Mouse (Mus musculus) thymus, postnatal 25 days (tissue): ENCODE measurements at regions not wholly inside any gene's neighbourhood (a gene's known extent, or its start where the extent isn't known, plus 50 kb on each side); places are given as distances from the start of the nearest gene placed in this dataset.

Experiments used
- DNase-seq: peaks from one replicate; pipeline ENCODE4 v3.0.0; 2022

- DNase-seq, result no peak
Measured at GRCm38 (mm10) chr13:6060229-6060845, 199.1 kb downstream of the Klf6 start.

DNA sequence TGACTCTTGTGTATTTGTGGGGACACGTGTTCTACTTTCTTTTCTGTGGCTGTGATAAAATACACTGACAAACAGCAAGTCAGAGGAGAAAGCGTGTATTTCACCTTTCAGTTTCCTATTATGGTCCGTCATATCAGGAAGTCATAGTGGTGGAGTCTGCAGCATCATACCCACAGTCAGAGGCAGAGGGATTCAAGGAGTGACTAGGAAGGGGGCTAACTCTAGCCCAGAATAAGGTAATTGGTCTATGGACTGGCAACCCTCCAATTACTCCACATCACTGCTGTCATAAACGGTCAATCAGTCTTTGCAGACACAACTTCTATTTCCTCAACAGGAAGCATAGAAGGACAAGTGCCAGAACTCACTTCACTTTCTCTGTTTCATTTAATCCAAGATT, 201.0 kb downstream of the Klf6 start:
- no peak for DNase-seq

DNA sequence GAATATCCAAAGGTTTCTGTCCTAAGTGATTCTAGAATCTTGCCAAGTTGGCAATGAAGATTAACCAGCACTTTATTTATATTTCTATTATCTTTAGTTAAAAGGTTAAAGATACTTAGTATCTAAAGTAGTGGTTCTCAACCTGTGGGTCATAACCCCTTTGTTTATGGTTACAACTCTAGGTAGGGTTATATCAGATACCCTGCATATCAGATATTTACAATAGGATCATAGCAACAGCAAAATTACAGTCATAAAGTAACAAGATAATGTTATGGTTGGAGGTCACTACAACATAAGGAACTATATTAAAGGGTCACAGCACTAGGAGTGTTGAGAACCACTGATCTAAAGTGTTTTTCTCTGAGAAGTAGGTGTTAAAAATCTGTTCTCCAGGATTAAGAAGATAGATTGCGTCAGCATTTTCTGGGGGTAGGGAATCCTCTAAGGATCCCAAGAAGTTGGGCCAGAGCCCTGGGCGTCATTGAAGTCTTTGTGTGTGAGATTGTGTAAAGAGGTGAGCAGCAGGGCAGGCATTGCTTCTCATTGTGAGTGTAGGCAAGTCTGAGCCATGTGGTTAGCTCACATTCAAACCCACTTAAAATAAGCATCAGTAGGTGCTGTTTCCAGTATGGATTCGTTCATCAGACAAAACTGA, 201.6 kb downstream of the Klf6 start:
- no peak for DNase-seq

- no peak for DNase-seq
Measured at GRCm38 (mm10) chr13:6076978-6077825, 215.9 kb downstream of the Klf6 start.

GRCm38 (mm10) chr13:6085891-6086290, 224.6 kb downstream of the Klf6 start:
- no peak for DNase-seq

DNA sequence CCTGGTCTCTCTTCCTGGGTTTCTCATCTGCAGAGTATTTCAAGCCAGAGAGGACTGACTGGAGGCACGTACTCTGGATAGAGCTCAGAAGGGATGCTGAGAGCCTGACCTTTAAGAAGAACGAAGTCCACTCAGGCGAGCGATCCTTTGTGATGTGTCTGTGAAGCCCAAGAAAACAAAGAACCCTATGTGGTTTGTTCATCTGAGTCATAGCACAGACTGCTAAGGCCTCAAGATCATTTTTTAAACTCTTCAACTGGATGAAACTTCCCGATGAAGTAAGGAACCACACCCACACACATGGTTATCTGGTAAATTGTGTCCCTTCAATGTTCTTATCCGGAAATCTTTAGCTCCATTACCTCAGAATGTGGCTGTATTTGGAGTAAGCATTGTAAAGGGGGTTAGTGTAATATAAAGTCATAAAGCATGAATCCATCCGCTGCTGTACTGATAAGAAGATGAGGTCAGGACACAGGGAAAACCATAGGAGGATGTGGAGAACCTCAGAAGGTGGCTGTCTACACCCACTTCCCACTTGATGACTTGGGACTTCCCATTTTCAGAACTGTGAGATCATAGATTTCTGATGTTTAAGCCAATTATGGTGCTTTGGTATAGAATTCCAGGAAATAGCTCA, 247.9 kb downstream of the Klf6 start:
- DNase-seq, result no peak

GRCm38 (mm10) chr13:6119703-6120102, 258.4 kb downstream of the Klf6 start:
- no peak for DNase-seq

DNA sequence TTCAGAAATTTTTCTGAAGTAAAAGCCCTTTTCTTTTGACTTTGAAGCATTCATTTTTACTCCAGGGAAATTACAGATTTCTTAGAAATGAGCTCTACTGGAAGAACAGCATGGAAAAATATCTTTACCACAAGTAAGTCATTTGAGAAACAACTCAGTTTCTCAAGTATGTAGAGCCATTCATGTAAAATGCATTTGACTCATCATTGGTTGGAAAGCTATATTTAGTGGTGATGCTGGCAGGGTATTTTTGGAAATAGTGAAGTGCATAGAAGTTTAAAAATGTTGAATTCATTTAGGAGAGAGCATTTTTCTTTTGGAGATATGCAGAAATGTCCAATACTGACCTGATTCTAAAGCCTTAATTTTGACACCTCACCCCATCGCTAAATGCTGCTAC, 266.0 kb downstream of the Klf6 start:
- no peak for DNase-seq

DNA sequence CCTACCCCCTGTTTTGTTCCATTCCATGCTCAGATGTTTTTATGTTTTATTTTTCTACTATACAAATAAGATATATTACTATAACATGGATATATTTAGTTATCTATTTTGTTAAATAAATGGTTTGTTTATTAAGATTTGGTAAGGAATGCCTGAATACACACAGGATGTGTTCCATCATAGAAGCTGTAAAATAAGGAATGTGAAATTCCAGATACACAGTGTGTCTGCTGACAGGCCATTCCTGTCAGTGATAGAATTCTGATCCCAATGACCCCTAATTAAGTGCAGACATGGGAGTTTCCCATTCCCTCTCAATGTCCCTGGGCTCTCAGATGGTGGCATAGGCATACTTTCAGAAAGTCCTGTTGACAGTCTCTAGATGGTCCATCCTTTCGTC, 267.6 kb downstream of the Klf6 start:
- DNase-seq, result no peak

GRCm38 (mm10) chr13:6131363-6131762, 270.1 kb downstream of the Klf6 start:
- DNase-seq, result no peak

DNA sequence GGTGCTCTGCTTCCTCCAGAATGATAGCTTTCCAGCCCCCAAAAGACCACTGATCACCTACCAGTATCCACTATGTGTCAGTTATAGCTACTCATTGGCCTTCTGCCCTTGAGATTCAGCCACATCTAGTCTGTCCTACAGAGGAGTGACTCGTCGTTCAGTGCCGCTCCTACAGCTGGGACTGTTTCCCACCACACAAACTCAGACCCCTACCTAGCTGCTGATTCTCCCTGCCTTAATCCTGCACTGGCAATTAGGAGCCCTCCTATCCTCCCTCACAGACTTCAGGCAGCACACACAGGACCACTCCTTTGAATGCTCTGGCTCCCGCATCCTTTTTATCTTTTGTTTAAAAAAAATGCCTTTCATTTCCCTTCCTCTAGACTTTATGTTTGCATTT, 275.9 kb downstream of the Klf6 start:
- DNase-seq, result no peak

DNA sequence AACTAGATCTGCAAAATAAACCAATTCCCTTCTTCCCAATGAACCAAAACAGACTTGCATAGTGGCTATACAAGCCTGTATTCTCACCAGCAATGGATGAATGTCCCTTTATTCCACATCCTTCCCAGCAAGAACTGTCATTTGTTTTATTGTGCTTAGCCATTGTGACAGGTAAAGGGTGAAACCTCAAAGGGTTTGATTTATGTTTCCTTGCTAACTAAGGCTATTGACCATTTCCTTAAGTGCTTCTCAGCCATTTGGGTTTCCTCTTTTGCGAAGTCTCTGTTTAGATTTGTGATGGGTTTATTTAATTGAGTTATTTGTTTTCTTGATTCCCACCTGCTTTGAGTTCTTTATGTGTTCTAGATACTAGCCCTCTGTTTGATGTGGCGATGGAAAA, 281.5 kb downstream of the Klf6 start:
- DNase-seq, result no peak

DNA sequence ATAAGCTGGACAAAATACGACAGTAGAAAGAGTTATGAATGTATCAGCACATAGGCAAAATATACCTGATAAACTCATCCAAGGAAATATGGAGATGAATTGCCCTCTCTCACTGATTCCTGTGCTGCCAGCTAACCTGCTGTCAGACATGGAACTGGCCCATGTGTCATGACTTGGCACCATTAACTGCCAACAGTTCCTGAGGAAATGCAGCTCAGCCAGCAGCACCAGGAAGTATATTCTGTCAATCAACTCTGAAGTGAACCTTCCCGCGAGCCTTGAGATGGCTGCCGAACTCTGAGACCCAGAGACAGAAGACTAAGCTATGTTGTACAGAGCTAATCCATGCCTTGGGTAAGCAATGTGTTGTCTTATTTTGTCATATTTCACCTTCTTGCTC, 292.4 kb downstream of the Klf6 start:
- DNase-seq, result no peak

- no peak for DNase-seq
Measured at GRCm38 (mm10) chr13:6156191-6156590, 294.9 kb downstream of the Klf6 start.

DNA sequence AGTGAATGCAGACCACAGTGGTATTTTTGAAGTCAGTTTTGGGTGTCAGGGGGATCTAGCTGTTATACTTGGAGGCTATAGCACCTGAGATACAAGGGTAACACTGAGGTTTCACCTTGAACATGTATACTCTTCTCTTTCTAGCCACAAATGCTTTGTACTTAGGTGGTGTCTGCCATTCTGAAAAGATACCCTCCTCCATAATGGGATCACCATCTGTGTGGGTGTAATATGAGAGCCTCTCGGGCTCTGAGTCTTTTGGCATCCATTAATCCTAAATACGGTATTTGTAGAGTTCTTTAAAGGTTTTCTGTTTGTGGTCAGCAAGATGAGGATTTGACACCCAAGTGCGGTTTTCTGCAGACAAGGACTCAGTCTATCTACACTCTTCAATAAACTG, 295.7 kb downstream of the Klf6 start:
- no peak for DNase-seq

- DNase-seq, result no peak
Measured at GRCm38 (mm10) chr13:6157946-6158345, 296.7 kb downstream of the Klf6 start.

DNA sequence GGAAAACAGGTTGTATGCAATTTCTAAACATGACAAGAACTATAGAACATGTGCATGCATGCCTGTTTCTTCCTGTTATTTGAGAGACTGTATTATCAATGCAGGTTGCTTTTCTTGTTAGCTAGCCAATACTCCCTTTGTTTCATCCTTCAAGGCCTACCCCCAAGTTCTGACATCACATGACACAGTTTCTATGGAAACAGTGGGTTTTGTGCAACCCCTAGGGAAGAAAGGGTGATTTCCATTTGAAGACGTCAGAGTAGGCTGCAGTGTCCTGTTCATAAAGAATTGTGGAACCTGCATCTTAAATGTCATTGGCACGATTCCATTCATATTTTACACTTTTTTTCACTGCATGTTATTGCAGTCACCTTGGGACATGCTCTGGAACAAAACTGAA, 298.1 kb downstream of the Klf6 start:
- no peak for DNase-seq

- DNase-seq, result no peak
Measured at GRCm38 (mm10) chr13:6165916-6166315, 304.6 kb downstream of the Klf6 start.

DNA sequence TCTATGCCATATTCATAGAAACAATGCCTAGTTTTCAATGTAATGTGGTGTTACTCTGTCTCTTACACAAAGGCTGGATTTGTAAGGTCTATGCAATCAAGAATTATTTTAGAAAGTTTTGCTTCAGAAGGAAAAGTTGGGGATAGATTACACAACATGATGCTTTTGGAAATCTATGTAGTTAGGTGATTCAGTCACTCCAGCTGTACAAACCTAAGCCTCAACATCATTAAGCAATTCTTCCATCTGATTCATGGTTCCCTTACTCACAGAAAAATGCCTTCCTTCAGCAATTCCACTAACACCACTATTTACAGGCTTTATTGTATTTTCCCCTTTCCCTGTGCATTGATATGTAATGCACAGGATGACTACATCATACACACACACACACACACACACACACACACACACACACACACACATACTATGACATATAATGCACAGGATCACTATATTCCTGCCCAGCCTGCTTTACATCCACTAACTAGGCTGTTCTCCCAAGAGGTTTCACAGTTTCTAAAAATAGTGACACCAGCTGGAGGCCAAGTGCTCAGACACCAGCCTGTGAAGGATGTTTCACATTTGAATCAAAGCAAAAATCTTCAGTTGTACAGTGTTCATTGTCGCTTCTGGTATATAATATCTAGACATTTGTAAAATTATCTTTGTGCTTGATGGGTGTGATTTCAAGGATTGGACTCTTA, 305.9 kb downstream of the Klf6 start:
- DNase-seq, result no peak

DNA sequence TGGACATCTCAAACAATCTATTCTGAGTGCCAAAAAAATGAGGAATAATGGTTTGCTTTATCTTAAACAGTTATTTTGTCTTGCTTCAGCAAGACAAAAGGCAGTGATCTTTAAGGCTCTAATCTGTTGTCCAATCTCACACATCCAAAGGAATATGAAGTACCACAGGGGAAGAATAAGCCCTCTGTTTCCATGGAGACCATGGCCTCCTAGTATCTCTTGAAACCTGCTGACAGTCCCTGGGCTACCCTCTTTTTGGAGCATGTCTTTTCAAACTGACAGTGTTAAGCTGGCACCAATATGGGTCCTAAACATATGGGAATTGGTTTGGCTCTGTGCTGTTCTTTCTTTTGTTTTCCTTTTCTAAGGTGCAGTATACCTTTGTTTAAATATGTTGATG, 311.8 kb downstream of the Klf6 start:
- no peak for DNase-seq

DNA sequence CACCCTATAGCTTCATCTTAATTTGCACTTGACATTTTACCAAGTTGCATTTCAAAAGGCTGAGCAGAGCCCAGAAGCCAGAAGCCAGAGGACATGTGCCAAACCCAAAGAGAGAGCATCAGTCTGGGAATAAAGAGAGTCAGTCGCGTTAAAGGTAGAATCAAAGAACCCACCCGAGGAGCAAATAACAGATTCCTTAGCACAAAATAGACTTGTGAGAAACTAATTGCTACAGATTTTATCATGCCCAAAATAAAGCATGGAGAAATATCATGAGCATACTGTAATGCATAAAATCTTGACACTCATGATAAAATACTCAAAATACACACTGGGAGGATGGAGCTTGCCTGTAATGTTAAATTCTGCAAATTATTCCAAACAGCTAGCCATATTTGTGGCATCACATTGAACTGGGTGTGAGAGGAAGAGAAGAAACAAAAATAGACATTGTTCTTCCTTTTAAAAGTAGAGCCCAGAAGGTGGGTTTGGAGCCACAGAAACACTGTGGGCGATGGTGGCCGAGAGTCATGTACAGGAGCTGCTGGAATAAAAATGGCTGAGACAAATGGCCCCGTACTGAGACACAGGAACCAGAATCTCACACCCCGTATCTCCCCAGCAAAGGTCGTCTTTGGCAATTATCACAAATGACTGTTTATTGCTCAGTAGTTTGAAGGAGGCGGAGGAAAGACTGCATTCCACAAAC, 317.2 kb downstream of the Klf6 start:
- no peak for DNase-seq

DNA sequence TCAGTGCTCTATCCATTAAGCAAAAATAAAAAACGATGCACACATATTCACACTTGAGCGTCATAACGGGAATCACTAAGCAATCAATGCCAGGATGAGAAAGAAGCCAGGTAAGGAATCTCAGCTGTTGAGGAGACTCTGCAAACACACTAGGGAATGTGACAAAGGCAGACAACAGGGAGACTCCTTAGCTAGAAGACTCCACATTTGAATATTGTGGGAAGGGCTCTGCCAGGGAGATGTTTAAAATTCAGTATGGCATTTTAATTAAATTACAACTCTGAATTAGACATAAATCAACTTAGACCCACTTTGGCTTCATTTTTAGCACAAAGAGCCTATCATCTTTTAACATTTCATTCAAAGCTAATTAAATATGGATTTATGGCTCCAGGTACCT, 327.9 kb downstream of the Klf6 start:
- no peak for DNase-seq
